Mouse (Mus musculus): Measurements from ENCODE around the gene Ptpre.

DNA sequence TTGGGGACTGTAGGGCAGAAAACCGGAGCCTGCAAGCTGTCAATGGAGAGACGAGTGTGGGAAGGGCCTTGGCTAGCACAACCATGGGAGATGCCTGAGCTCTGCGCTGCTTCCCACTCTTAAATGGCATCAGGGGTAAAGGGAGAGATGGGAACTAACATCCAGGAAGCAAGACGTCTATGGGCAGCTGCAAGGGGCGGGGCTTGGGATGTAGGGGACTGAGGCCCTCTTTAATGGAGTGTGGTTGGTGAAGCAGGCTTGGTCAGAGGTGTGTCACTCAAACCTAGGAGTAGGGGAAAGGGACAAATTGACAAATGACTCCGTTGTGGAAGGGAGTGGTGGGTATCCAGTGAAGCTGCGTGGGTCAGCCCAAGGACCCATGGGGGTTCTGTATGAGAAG is 57.4 kb downstream of the Ptpre start:
- TF ChIP-seq CTCF (IDR thresholded peaks at IDR 0.05; ENCODE audit: insufficient read depth, low read depth, low read length) (no peak), POLR2A (IDR thresholded peaks at IDR 0.05; ENCODE audit: insufficient read depth, low read depth, low read length) (no peak)

Data from olfactory bulb, adult 2 months (tissue).